Mouse (Mus musculus) neural tube, embryonic 11.5 days (tissue): Measurements from ENCODE around the gene Cib2. TPM values are rescaled to one million over a fixed set of nuclear protein-coding genes. Genes with fewer than 3 reads are reported as not detected.

ENCODE experiments used
- ATAC-seq: fragments of 200-750 bp; cut with Nextera tagmentation; 2 replicates; pipeline ENCODE4 v1.8.0; 2017; ENCODE audit warnings: moderate number of reproducible peaks, mild to moderate bottlenecking, moderate TSS enrichment, moderate library complexity; ENCODE audit not compliant: insufficient read depth, low FRiP score, low TSS enrichment
- DNase-seq: peaks from one replicate; pipeline ENCODE4 v3.0.0-alpha.2; 2015; ENCODE audit warnings: low spot score
- H3K27ac ChIP-seq: fragments of 300-500 bp; sonication (generic); 2 replicates; pipeline ENCODE4 v1.5.1; 2014; ENCODE audit warnings: low read depth, mild to moderate bottlenecking, low read length
- H3K27me3 ChIP-seq: fragments of 300-500 bp; sonication (generic); 2 replicates; pipeline ENCODE4 v1.6.1; 2014; ENCODE audit warnings: mild to moderate bottlenecking, low read length, mixed read lengths; ENCODE audit not compliant: control insufficient read depth, insufficient read depth
- H3K36me3 ChIP-seq: fragments of 300-500 bp; sonication (generic); 2 replicates; pipeline ENCODE4 v1.6.1; 2014; ENCODE audit warnings: mild to moderate bottlenecking, low read length, moderate library complexity, mixed read lengths; ENCODE audit not compliant: control insufficient read depth, insufficient read depth
- H3K4me1 ChIP-seq: fragments of 300-500 bp; sonication (generic); 2 replicates; pipeline ENCODE4 v1.6.1; 2014; ENCODE audit warnings: low read length, mixed read lengths; ENCODE audit not compliant: control insufficient read depth, insufficient read depth
- H3K4me2 ChIP-seq: fragments of 300-500 bp; sonication (generic); 2 replicates; pipeline ENCODE4 v1.6.1; 2014; ENCODE audit warnings: low read depth, mild to moderate bottlenecking, moderate library complexity
- H3K4me3 ChIP-seq: fragments of 300-500 bp; sonication (generic); 2 replicates; pipeline ENCODE4 v1.5.1; 2014; ENCODE audit warnings: low read depth, low read length
- H3K9ac ChIP-seq: fragments of 300-500 bp; sonication (generic); 2 replicates; pipeline ENCODE4 v1.6.1; 2014; ENCODE audit warnings: mild to moderate bottlenecking, low read length
- H3K9me3 ChIP-seq: fragments of 300-500 bp; sonication (generic); 2 replicates; pipeline ENCODE4 v1.6.1; 2016; ENCODE audit warnings: low read length; ENCODE audit not compliant: control insufficient read depth
- WGBS: fragments of 180-500 bp; shearing (Covaris S2); extraction: QIAGEN DNeasy Blood & Tissue Kit; methylation state at CpG from one replicate; pipeline ENCODE4 v1.1.7; 2014; 5-methylcytosine and 5-hydroxymethylcytosine counted together
- polyA plus RNA-seq: library from polyadenylated mRNA; unstranded; fragments of >200 nt; fragmentation: Nextera tagmentation; extraction: Ambion mirVana; gene quantifications from 2 replicates; pipeline ENCODE4 v1.2.1, GENCODE M21; 2014

Gene Cib2
- polyA plus RNA-seq, 1 experiment from 2014 or later: 18.7 TPM

GRCm38 (mm10) chr9:54558731-54559130 lies 1.3 kb downstream of the Cib2 start:
- Histone ChIP-seq H3K27ac (no peak overlapping the region), H3K27me3 (0 out of 2 replicates have a peak, but pooled peaks cover 3% of the 10 kb centered on the region), H3K4me3 (no peak overlapping the region), H3K4me1 (no peaks in the 10 kb centered on the region), H3K9me3 (no peaks in the 10 kb centered on the region), H3K9ac (no peak overlapping the region), H3K4me2 (no peak overlapping the region), H3K36me3 (no peaks in the 10 kb centered on the region)
- 77% methylated on average over 8 of the region's 8 CpGs for WGBS
- no peak for DNase-seq
- ATAC-seq: no peak

- no peaks in the 10 kb centered on the region for H3K36me3 ChIP-seq
- ATAC-seq (no peak), DNase-seq (no peak)
- H3K4me3 ChIP-seq: no peak overlapping the region
- no peaks in the 10 kb centered on the region for H3K4me1 ChIP-seq
- H3K27ac ChIP-seq: no peak overlapping the region
- WGBS: 77% methylated on average over 2 of the region's 2 CpGs
- H3K27me3 ChIP-seq: 0 out of 2 replicates have a peak, but pooled peaks cover 3% of the 10 kb centered on the region
- no peaks in the 10 kb centered on the region for H3K9me3 ChIP-seq
- H3K4me2 ChIP-seq: no peak overlapping the region
- H3K9ac ChIP-seq: no peak overlapping the region
These were observed 5.0 kb downstream of the Cib2 start for GRCm38 (mm10) chr9:54555044-54555443.

- Histone ChIP-seq H3K4me1 (no peaks in the 10 kb centered on the region), H3K9ac (no peak overlapping the region), H3K36me3 (no peaks in the 10 kb centered on the region), H3K27me3 (no peaks in the 10 kb centered on the region), H3K27ac (no peak overlapping the region), H3K4me3 (no peak overlapping the region), H3K9me3 (no peaks in the 10 kb centered on the region), H3K4me2 (no peak overlapping the region)
- no peak for DNase-seq
- ATAC-seq: no peak
- 21% methylated on average over 5 of the region's 5 CpGs for WGBS
These were observed 7.6 kb downstream of the Cib2 start for GRCm38 (mm10) chr9:54552409-54552808.

DNA sequence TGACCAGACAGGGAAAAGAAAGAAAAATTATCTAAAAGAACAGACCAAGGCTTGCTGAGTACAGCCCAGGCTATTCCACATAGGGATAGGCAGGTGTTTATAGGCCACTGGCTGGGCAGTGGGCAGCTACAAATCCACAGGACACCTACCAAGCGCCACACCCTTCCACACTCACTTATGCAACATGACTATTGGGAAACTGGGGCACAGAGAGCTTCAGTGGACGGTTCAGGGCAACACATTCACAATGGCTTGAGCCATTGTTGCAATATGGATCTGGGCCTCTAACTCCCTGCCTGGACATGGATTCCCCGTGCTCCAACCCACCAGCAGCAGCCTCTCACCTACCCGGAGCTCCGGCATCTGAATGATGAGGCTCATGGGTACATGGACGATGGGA lies 10.6 kb downstream of the Cib2 start:
- no peak for ATAC-seq
- 91% methylated on average over 6 of the region's 6 CpGs for WGBS
- no peak overlapping the region for H3K27ac ChIP-seq

GRCm38 (mm10) chr9:54547536-54547935 lies 12.5 kb downstream of the Cib2 start:
- H3K9me3 ChIP-seq: no peaks in the 10 kb centered on the region
- WGBS: 26% methylated on average over 5 of the region's 5 CpGs
- DNase-seq (peak; percentile 59), ATAC-seq (no peak)
- H3K4me1 ChIP-seq: no peaks in the 10 kb centered on the region
- H3K4me2 ChIP-seq: no peak overlapping the region
- no peaks in the 10 kb centered on the region for H3K36me3 ChIP-seq
- H3K27ac ChIP-seq: no peak overlapping the region
- H3K27me3 ChIP-seq: no peaks in the 10 kb centered on the region
- H3K9ac ChIP-seq: no peak overlapping the region
- H3K4me3 ChIP-seq: no peak overlapping the region

More for the DNA sequence above, 10.6 kb downstream of the Cib2 start:
- Histone ChIP-seq H3K9me3 (no peaks in the 10 kb centered on the region), H3K36me3 (no peaks in the 10 kb centered on the region), H3K4me2 (no peak overlapping the region), H3K4me3 (no peak overlapping the region), H3K9ac (no peak overlapping the region), H3K4me1 (no peaks in the 10 kb centered on the region), H3K27me3 (no peaks in the 10 kb centered on the region)
- DNase-seq: no peak

DNA sequence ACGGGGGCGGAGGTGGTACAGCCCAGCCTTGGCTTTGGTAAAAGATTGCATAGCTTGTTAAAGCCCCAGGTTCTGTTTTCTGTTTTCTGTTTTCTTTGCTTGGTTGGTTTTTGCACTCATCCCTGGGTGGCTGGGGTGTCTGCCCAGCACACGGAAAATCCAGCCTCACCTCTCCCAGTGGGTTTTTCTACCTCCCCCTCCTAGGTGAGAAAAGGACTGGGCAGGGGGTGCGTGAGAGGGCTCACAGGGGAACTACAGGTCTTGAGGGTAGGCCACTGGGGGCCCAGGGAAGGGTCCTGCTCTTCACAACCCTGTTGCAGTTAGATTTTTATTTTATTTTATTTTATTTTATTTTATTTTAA lies 15.1 kb downstream of the Cib2 start:
- H3K4me1 ChIP-seq: no peaks in the 10 kb centered on the region
- WGBS: 91% methylated on average over 4 of the region's 4 CpGs
- no peaks in the 10 kb centered on the region for H3K36me3 ChIP-seq
- H3K4me2 ChIP-seq: no peak overlapping the region
- H3K9ac ChIP-seq: no peak overlapping the region
- H3K4me3 ChIP-seq: no peak overlapping the region
- DNase-seq (no peak), ATAC-seq (no peak)
- H3K9me3 ChIP-seq: no peaks in the 10 kb centered on the region
- H3K27ac ChIP-seq: no peak overlapping the region
- H3K27me3 ChIP-seq: no peaks in the 10 kb centered on the region

- Histone ChIP-seq H3K9ac (no peak overlapping the region), H3K27me3 (no peaks in the 10 kb centered on the region), H3K36me3 (no peaks in the 10 kb centered on the region), H3K27ac (no peak overlapping the region), H3K9me3 (no peaks in the 10 kb centered on the region), H3K4me1 (no peaks in the 10 kb centered on the region), H3K4me3 (no peak overlapping the region), H3K4me2 (no peak overlapping the region)
- no peak for DNase-seq
- no peak for ATAC-seq
- WGBS: 84% methylated on average over 9 of the region's 9 CpGs
These were observed 15.6 kb downstream of the Cib2 start for GRCm38 (mm10) chr9:54544212-54544953.

DNA sequence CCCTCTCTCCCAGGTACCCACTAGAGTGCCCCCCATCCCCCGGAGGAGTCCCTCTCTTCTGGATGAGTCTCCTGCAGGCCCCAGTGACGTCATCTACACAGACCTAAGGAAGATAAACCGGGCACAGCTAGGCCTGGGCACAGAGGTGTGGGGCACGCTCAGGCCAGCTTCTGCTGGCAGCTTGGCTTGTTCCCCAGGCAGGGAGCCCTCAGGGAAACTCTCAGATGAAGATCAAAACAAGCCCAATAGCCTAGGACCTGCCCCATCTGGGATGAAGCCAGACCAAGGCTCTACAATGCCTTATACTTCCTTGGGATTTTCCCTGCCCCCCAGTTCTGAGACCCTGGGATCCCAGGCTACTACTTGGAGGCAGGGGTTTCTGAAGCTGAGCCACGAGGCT lies 19.2 kb downstream of the Cib2 start:
- ATAC-seq: no peak
- 85% methylated on average over 5 of the region's 5 CpGs for WGBS
- no peaks in the 10 kb centered on the region for H3K4me1 ChIP-seq
- H3K27me3 ChIP-seq: no peaks in the 10 kb centered on the region
- H3K36me3 ChIP-seq: no peaks in the 10 kb centered on the region
- no peak overlapping the region for H3K27ac ChIP-seq
- H3K4me2 ChIP-seq: no peak overlapping the region
- no peak for DNase-seq
- no peaks in the 10 kb centered on the region for H3K9me3 ChIP-seq
- no peak overlapping the region for H3K9ac ChIP-seq
- H3K4me3 ChIP-seq: no peak overlapping the region

DNA sequence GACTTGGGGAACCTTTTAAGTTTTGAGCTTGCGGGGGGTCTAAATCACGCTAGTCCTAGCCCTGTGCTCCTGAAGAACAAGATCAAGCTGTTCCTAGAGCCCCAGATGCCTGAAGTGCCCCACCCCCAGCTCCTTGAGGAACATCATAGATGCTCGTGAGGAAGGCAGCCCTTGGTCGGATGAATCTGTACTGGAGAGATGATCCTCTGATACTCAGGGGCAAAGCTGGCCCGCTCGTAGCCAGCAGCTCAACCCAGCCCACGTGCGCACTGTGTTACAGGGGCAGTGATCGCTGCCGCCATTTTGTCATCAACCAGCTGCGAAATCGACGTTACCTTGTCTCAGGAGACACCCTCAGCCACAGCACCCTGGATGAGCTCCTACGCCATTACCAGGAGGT lies 21.3 kb downstream of the Cib2 start, which contains the start of gene Sh2d7:
TSS of gene Sh2d7 (plus strand) at position 301 of the 400 bp plus-strand sequence.
- Histone ChIP-seq H3K4me2 (no peak within 1 kb of the TSS), H3K9me3 (no peaks in the 10 kb centered on the region), H3K4me1 (no peaks in the 10 kb centered on the region), H3K4me3 (no peak within 1 kb of the TSS), H3K27me3 (no peaks in the 10 kb centered on the region), H3K27ac (no peak within 1 kb of the TSS), H3K36me3 (no peaks in the 10 kb centered on the region), H3K9ac (no peak within 1 kb of the TSS)
- ATAC-seq: no peak
- WGBS: 94% methylated on average over 14 of the region's 14 CpGs
- DNase-seq: no peak
